Comparison of ENCODE assay signal across 7 mouse cellular contexts in the genomic region with DNA sequence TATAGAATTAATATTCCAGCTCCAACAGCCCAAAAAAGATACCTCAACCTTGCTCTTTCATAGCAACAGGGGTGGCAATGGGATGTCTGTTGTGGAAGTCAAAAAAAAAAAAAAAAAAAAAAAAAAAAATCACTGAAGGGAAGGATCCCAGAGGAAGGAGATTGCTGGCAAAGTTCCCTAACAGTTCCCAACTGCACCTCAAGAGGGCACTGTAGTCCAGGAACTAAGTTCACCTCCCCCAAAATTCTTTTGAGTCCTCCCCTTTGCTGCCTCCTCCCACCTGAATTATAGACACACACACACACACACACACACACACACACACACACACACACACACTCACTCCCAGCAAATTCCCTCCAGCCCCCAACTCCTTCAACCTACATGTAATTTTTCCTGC. TPM values are rescaled to one million over a fixed set of nuclear protein-coding genes. Genes with fewer than 3 reads are reported as not detected.
DNase-seq lines count a peak whose midpoint lies in the region; TF ChIP-seq lines count a peak whose summit lies in the region.

No protein-coding gene starts in this region.

- no peak overlapping the region for H3K4me3 ChIP-seq in C2C12 (ENCODE audit: insufficient read depth, poor library complexity, severe bottlenecking)
- H3K4me3 ChIP-seq in MEL (ENCODE audit: control insufficient read depth in 1 of 2, insufficient read depth in 1 of 2, low read depth in 2 of 2, low read length in 2 of 2) = no peak overlapping the region

- TF ChIP-seq EP300 in MEL (IDR thresholded peaks at IDR 0.05; ENCODE audit: low read depth in 1 of 2, low read length in 2 of 2) = no peak

- no peaks in the 10 kb centered on the region for H3K79me3 ChIP-seq in C2C12 (ENCODE audit: low read depth)

- H3K4me1 ChIP-seq in MEL (ENCODE audit: control insufficient read depth in 1 of 2, insufficient read depth in 2 of 2, low read length in 2 of 2) = no peaks in the 10 kb centered on the region

- no peaks in the 10 kb centered on the region for H3K9me3 ChIP-seq in MEL (replicated peaks; ENCODE audit: insufficient read depth, low read length)

- intact Hi-C loops in gastrocnemius, postnatal 36 days (cut with DNase I) = no loop called here

- H3K27me3 ChIP-seq in C2C12 (ENCODE audit: control insufficient read depth, insufficient read depth, insufficient read length) = peaks cover 66% of the 10 kb centered on the region
- H3K27me3 ChIP-seq in MEL (ENCODE audit: control insufficient read depth in 1 of 2, insufficient read depth in 2 of 2, low read length in 2 of 2) = peaks cover 0 to 8% of the 10 kb centered on the region in 2 experiments; a peak in 3 of 4 replicates

- no peak overlapping the region for H3K9ac ChIP-seq in MEL (ENCODE audit: control insufficient read depth, low read depth, low read length, poor library complexity, severe bottlenecking)

- TF ChIP-seq CTCF in C2C12 (IDR thresholded peaks at IDR 0.05; ENCODE audit: control insufficient read depth, insufficient read depth, insufficient read length) (peak; percentile 37), MEL (IDR thresholded peaks at IDR 0.05 in 2 of 3, conservative IDR thresholded peaks at IDR 0.05 in 1 of 3; ENCODE audit: control insufficient read depth in 1 of 3, insufficient read depth in 1 of 3, low read depth in 2 of 3, low read length in 3 of 3, poor library complexity in 1 of 3, severe bottlenecking in 1 of 3) (peak; percentile 72 to 83 (median 82))

- TF ChIP-seq POLR2A in MEL (IDR thresholded peaks at IDR 0.05; ENCODE audit: control insufficient read depth in 1 of 2, insufficient read depth in 1 of 2, low read depth in 1 of 2, low read length in 2 of 2, poor library complexity in 1 of 2) = no peak

- H3K79me2 ChIP-seq in C2C12 (ENCODE audit: control insufficient read depth, insufficient read depth) (no peaks in the 10 kb centered on the region), MEL (ENCODE audit: control insufficient read depth, insufficient read depth, low read length, poor library complexity) (no peaks in the 10 kb centered on the region)

- H3K27ac ChIP-seq in MEL (ENCODE audit: control insufficient read depth, low read depth, low read length) = no peak overlapping the region

- peak; percentile 79 for TF ChIP-seq RAD21 in MEL (IDR thresholded peaks at IDR 0.05; ENCODE audit: low read depth, low read length)

- H3K36me3 ChIP-seq in C2C12 (ENCODE audit: control insufficient read depth, insufficient read depth) (no peaks in the 10 kb centered on the region), MEL (ENCODE audit: control insufficient read depth in 1 of 2, insufficient read depth in 2 of 2, low read length in 2 of 2) (no peaks in the 10 kb centered on the region)

- DNase-seq in MEL (ENCODE audit: low read depth, low spot score) = peak; percentile 77
- DNase-seq in cerebellum, adult 8-10 months = peak; percentile 80
- peak; percentile 57 to 74 for DNase-seq in gastrocnemius, postnatal 36 days
- DNase-seq in layer of hippocampus, adult 9-11 months = peak; percentile 65
- DNase-seq in lung, postnatal 14 days = peak; percentile 90
- peak; percentile 43 to 71 for DNase-seq in spleen, postnatal 10 days (ENCODE audit: low spot score in 2 of 2)

- H3ac ChIP-seq in C2C12 (ENCODE audit: control insufficient read depth, insufficient read length, low read depth) = no peak overlapping the region

TF ChIP-seq in C2C12, 6 proteins besides CTCF, POLR2A, EP300 and RAD21:
- TF ChIP-seq MYOG (IDR thresholded peaks at IDR 0.05; ENCODE audit: control insufficient read depth, extremely low read depth, insufficient read length) (no peak), CEBPB (IDR thresholded peaks at IDR 0.05; ENCODE audit: low read depth) (no peak), MYOD1 (IDR thresholded peaks at IDR 0.05; ENCODE audit: control insufficient read depth, insufficient read length, low read depth) (no peak), FOSL1 (IDR thresholded peaks at IDR 0.05; ENCODE audit: insufficient read depth, low read length, poor library complexity, severe bottlenecking) (no peak), MAX (IDR thresholded peaks at IDR 0.05) (no peak), USF1 (IDR thresholded peaks at IDR 0.05; ENCODE audit: low read depth) (no peak)
TF ChIP-seq in C2C12: peak in this region for 0.

TF ChIP-seq in MEL, 35 proteins besides CTCF, POLR2A, EP300 and RAD21:
- TF ChIP-seq SMC3 (IDR thresholded peaks at IDR 0.05; ENCODE audit: low read depth, low read length) = peak; percentile 67
- TF ChIP-seq ZC3H11A (IDR thresholded peaks at IDR 0.05; ENCODE audit: low read depth, low read length) = peak; percentile 63
- peak; percentile 90 for TF ChIP-seq ZNF384 (IDR thresholded peaks at IDR 0.05; ENCODE audit: low read depth, low read length)
- no peak for TF ChIP-seq NELFE (IDR thresholded peaks at IDR 0.05; ENCODE audit: low read depth, low read length)

RNA-seq across cellular contexts. Expression of gene Zan, which starts 4.3 kb away (rescaled TPM):
- 0.01 TPM for polyA plus RNA-seq in C2C12 (2012; fragmentation: generic; extraction: Trizol)
- 0.10 TPM in 1 of 2 replicates, not detected in the other for total RNA-seq in MEL (2012; rRNA removed)
- polyA plus RNA-seq in MEL (2012; ENCODE audit: insufficient read depth in 1 of 2, insufficient read length in 2 of 2, low read depth in 1 of 2, low replicate concordance in 2 of 2, missing spikeins in 1 of 2) = under 1 TPM in 1 of 2 experiments, not detected in 1; 0.15 TPM
- total RNA-seq in gastrocnemius, postnatal 36 days (2021) = under 1 TPM; 0.02 to 0.03 TPM

RNA-seq across cellular contexts. Expression of gene Pop7, which starts 21.2 kb away (rescaled TPM):
- 63.5 TPM for polyA plus RNA-seq in C2C12 (2012; fragmentation: generic; extraction: Trizol)
- total RNA-seq in MEL (2012; rRNA removed) = 73.8 and 79.8 TPM in 2 replicates
- 10 to 100 TPM in 1 of 2 experiments, not detected in 1; 61.1 TPM for polyA plus RNA-seq in MEL (2012; ENCODE audit: insufficient read depth in 1 of 2, insufficient read length in 2 of 2, low read depth in 1 of 2, low replicate concordance in 2 of 2, missing spikeins in 1 of 2)
- total RNA-seq in gastrocnemius, postnatal 36 days (2021) = 1 to 10 TPM; 8.6 to 9.9 TPM

RNA-seq across cellular contexts. Expression of gene Gigyf1, which starts 37.2 kb away (rescaled TPM):
- polyA plus RNA-seq in C2C12 (2012; fragmentation: generic; extraction: Trizol) = 6.9 TPM
- total RNA-seq in MEL (2012; rRNA removed) = 5.1 and 6.8 TPM in 2 replicates
- polyA plus RNA-seq in MEL (2012; ENCODE audit: insufficient read depth in 1 of 2, insufficient read length in 2 of 2, low read depth in 1 of 2, low replicate concordance in 2 of 2, missing spikeins in 1 of 2) = 10 to 100 TPM in 1 of 2 experiments, not detected in 1; 24.6 TPM
- 10 to 100 TPM; 17.4 to 23.4 TPM for total RNA-seq in gastrocnemius, postnatal 36 days (2021)

RNA-seq across cellular contexts. Expression of gene Epo, which starts 51.9 kb away (rescaled TPM):
- polyA plus RNA-seq in C2C12 (2012; fragmentation: generic; extraction: Trizol) (not detected), MEL (2012; ENCODE audit: insufficient read depth in 1 of 2, insufficient read length in 2 of 2, low read depth in 1 of 2, low replicate concordance in 2 of 2, missing spikeins in 1 of 2) (not detected)
- not detected in 2 replicates for total RNA-seq in MEL (2012; rRNA removed)
- total RNA-seq in gastrocnemius, postnatal 36 days (2021) = not detected

RNA-seq across cellular contexts. Expression of gene Gnb2, which starts 52.2 kb away (rescaled TPM):
- polyA plus RNA-seq in C2C12 (2012; fragmentation: generic; extraction: Trizol) (672 TPM), MEL (2012; ENCODE audit: insufficient read depth in 1 of 2, insufficient read length in 2 of 2, low read depth in 1 of 2, low replicate concordance in 2 of 2, missing spikeins in 1 of 2) (100 to 1,000 TPM in 1 of 2 experiments, not detected in 1; 550 TPM)
- total RNA-seq in MEL (2012; rRNA removed) = 531 and 548 TPM in 2 replicates
- total RNA-seq in gastrocnemius, postnatal 36 days (2021) = 100 to 1,000 TPM; 107 to 129 TPM
